Mouse (Mus musculus) embryonic fibroblast, embryonic 13.5 days (primary cell): ENCODE measurements around the gene Tlx2. TPM values are rescaled to one million over a fixed set of nuclear protein-coding genes. Genes with fewer than 3 reads are reported as not detected.

ENCODE experiments used
- H3K27ac ChIP-seq: 2 replicates; pipeline ENCODE4 v1.5.1; 2012; ENCODE audit warnings: low read length, control low read depth, inconsistent platforms; ENCODE audit not compliant: insufficient read depth
- H3K4me1 ChIP-seq: 2 replicates; pipeline ENCODE4 v1.6.1; 2011; ENCODE audit warnings: low read length; ENCODE audit not compliant: control insufficient read depth, insufficient read depth
- H3K4me3 ChIP-seq: 2 replicates; pipeline ENCODE4 v1.5.1; 2011; ENCODE audit warnings: mild to moderate bottlenecking, control low read depth, low read length; ENCODE audit not compliant: insufficient read depth
- CTCF ChIP-seq: IDR thresholded peaks from 2 replicates; pipeline ENCODE4 v1.5.1; 2011; ENCODE audit warnings: mild to moderate bottlenecking, control low read depth, low read length, moderate library complexity, borderline replicate concordance; ENCODE audit not compliant: insufficient read depth
- POLR2A ChIP-seq: IDR thresholded peaks from 2 replicates; pipeline ENCODE4 v1.6.1; 2011; ENCODE audit warnings: low read depth, mild to moderate bottlenecking, control low read depth, low read length, moderate library complexity
- polyA plus RNA-seq: library from polyadenylated mRNA; stranded (reverse); fragments of >200 nt; gene quantifications from 2 replicates; pipeline ENCODE4 v1.2.4, GENCODE M21; 2011; ENCODE audit warnings: low read depth; ENCODE audit not compliant: missing spikeins, insufficient read length

Gene Tlx2
- polyA plus RNA-seq, 1 experiment = not detected

GRCm38 (mm10) chr6:83095968-83096367 is 25.9 kb upstream of the Tlx2 start:
- no peak overlapping the region for H3K4me3 ChIP-seq
- no peaks in the 10 kb centered on the region for H3K4me1 ChIP-seq
- no peak for TF ChIP-seq POLR2A
- TF ChIP-seq CTCF = no peak
- H3K27ac ChIP-seq = no peak overlapping the region

- Histone ChIP-seq H3K27ac (no peak overlapping the region), H3K4me1 (no peaks in the 10 kb centered on the region), H3K4me3 (no peak overlapping the region)
- TF ChIP-seq CTCF = no peak
- no peak for TF ChIP-seq POLR2A
These were observed 22.5 kb upstream of the Tlx2 start for GRCm38 (mm10) chr6:83092416-83093127.

GRCm38 (mm10) chr6:83087926-83088260 is 17.8 kb upstream of the Tlx2 start:
- H3K4me1 ChIP-seq = no peaks in the 10 kb centered on the region
- no peak overlapping the region for H3K4me3 ChIP-seq
- no peak overlapping the region for H3K27ac ChIP-seq
- TF ChIP-seq POLR2A (no peak), CTCF (no peak)

DNA sequence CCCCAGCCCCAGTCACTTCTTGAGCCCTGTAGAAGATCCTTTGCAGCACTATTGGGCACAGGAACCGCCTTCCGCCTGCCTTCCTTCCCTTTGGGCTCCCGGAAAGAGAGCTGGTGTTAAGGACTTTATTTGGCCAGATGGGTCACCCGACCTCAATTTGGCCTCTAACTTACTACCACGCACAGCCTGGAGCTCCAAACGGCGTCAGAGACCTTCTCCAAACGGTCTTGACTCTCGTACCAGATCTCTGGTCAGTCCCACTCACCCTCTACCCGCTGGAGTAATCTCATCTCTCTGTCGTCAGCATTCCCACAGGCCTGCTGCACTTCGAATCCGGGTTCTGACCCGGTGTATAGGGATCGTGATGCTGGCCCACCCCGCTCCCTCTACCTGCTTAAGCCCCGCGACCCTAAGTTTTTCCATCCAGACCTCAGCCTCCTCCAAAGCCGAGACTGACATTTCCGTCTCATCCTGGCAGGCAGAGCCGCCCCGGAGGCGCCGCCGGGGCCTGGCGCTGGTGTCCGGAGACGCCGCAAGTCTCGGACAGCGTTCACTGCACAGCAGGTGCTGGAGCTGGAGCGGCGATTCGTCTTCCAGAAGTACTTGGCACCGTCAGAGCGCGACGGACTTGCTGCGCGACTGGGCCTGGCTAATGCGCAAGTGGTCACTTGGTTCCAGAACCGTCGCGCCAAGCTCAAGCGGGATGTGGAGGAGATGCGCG is 17.3 kb upstream of the Tlx2 start:
- Histone ChIP-seq H3K27ac (no peak overlapping the region), H3K4me3 (no peak overlapping the region), H3K4me1 (no peaks in the 10 kb centered on the region)
- TF ChIP-seq POLR2A (no peak), CTCF (no peak)

- TF ChIP-seq CTCF (no peak), POLR2A (no peak)
- Histone ChIP-seq H3K4me1 (no peaks in the 10 kb centered on the region), H3K27ac (no peak within 1 kb of the TSS), H3K4me3 (no peak within 1 kb of the TSS)
These were observed 16.3 kb upstream of the Tlx2 start, which contains the start of gene Lbx2 for GRCm38 (mm10) chr6:83086121-83087035. Gene Lbx2 (plus strand): TSS chr6:83086367.

- Histone ChIP-seq H3K4me3 (no peak overlapping the region), H3K4me1 (no peaks in the 10 kb centered on the region), H3K27ac (no peak overlapping the region)
- TF ChIP-seq POLR2A = peak; percentile 30; the same call in 1 of the 2 replicates
- TF ChIP-seq CTCF = no peak
These were observed 14.4 kb upstream of the Tlx2 start for GRCm38 (mm10) chr6:83084477-83084876.

DNA sequence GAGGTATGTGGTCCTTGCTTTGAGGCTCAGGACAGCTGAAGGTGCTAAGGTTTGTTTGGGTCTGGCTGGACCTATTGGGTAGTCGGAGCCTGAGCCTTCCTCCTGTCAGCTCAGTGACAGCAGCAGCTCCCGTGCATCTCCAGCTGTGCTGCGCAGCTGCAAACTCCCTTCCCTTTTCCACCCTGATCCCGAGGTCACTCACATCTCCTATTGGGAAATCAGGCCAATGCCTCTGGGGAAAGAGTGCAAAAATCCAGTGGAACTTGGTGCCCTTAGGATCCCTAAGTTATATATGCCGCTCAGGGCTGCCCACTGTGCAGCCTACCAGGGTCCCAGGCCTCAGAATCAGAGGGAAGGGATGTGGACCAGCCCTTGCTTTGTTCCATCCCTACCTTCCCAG is 13.4 kb upstream of the Tlx2 start:
- H3K27ac ChIP-seq = no peak overlapping the region
- H3K4me3 ChIP-seq = no peak overlapping the region
- TF ChIP-seq POLR2A (no peak), CTCF (no peak)
- no peaks in the 10 kb centered on the region for H3K4me1 ChIP-seq

DNA sequence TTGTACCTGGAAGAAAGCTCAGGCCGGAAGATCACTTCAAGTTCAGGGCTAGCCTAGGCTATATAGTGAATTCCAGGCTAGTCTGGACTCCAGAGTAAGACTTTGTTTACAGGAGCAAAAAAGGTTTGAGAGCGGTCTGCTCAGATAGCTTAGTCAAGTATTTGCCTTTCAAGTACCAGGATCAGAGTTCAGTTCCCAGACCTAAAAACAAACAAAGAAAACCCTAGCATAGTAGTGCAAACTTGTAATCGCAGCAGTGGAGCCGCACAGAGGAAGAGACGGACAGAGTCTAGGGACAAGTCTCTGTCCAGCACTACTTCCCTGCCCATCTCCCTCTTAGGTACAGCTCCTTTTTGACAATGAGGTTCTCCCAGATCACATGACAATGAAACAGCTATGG is 10.1 kb upstream of the Tlx2 start:
- no peak for TF ChIP-seq POLR2A
- no peak for TF ChIP-seq CTCF
- Histone ChIP-seq H3K4me1 (no peaks in the 10 kb centered on the region), H3K4me3 (no peak overlapping the region), H3K27ac (no peak overlapping the region)

GRCm38 (mm10) chr6:83078324-83078858 is 8.3 kb upstream of the Tlx2 start:
- Histone ChIP-seq H3K27ac (peak overlapping the region; percentile 84), H3K4me3 (peak overlapping the region; percentile 76), H3K4me1 (no peaks in the 10 kb centered on the region)
- peak; percentile 62 for TF ChIP-seq POLR2A
- TF ChIP-seq CTCF = no peak
